Mouse (Mus musculus) spleen, adult 2 months (tissue): ENCODE data around the gene Akt1s1. TPM values are rescaled to one million over a fixed set of nuclear protein-coding genes. Genes with fewer than 3 reads are reported as not detected.
A peak's percentile ranks its signal among the peaks of the same experiment; 100 is the strongest.

Experiments used
- DNase-seq, 2 experiments: peaks; one replicate each; pipeline versions ENCODE4 v3.0.0 to v3.0.0-alpha.2; 2012 to 2021; ENCODE audit warnings: low spot score in 2 of 2, low read depth in 1 of 2
- H3K27ac ChIP-seq: fragments of 200-500 bp; 2 replicates; pipeline ENCODE4 v1.5.1; 2012; ENCODE audit warnings: low read length, inconsistent platforms; ENCODE audit not compliant: insufficient read depth
- H3K27me3 ChIP-seq: fragments of 200-500 bp; 2 replicates; pipeline ENCODE4 v1.6.1; 2012; ENCODE audit warnings: mild to moderate bottlenecking, moderate library complexity, low read length, inconsistent platforms; ENCODE audit not compliant: control insufficient read depth, insufficient read depth
- H3K36me3 ChIP-seq: fragments of 200-500 bp; 2 replicates; pipeline ENCODE4 v1.6.1; 2012; ENCODE audit warnings: mild to moderate bottlenecking, low read length, inconsistent platforms; ENCODE audit not compliant: control insufficient read depth, insufficient read depth
- H3K4me1 ChIP-seq: fragments of 200-500 bp; 2 replicates; pipeline ENCODE4 v1.6.1; 2011; ENCODE audit warnings: inconsistent platforms; ENCODE audit not compliant: control insufficient read depth, insufficient read depth, insufficient read length
- H3K4me3 ChIP-seq: fragments of 200-500 bp; 2 replicates; pipeline ENCODE4 v1.5.1; 2011; ENCODE audit warnings: mild to moderate bottlenecking, inconsistent platforms; ENCODE audit not compliant: insufficient read depth, insufficient read length; ENCODE audit errors: extremely low read depth
- CTCF ChIP-seq: fragments of 200-500 bp; IDR thresholded peaks from 2 replicates; pipeline ENCODE4 v1.5.1; 2011; ENCODE audit warnings: mild to moderate bottlenecking, inconsistent platforms; ENCODE audit not compliant: insufficient read depth, insufficient read length, insufficient replicate concordance; ENCODE audit errors: extremely low read depth
- POLR2A ChIP-seq: fragments of 200-500 bp; IDR thresholded peaks from 2 replicates; pipeline ENCODE4 v1.6.1; 2011; ENCODE audit warnings: low read depth, low read length, inconsistent platforms
- WGBS: fragments of 180-500 bp; shearing (Covaris S2); methylation state at CpG from one replicate; pipeline ENCODE4 v1.1.7; 2018; 5-methylcytosine and 5-hydroxymethylcytosine counted together
- polyA plus RNA-seq: library from polyadenylated mRNA; depleted of rRNA; stranded (reverse); fragments of >200 nt; gene quantifications from 2 replicates; pipeline ENCODE4 v1.2.3, GENCODE M21; 2012

The Akt1s1 gene
- polyA plus RNA-seq, 1 experiment: 67.8 TPM

- Histone ChIP-seq H3K27ac (no peak overlapping the region), H3K4me1 (no peaks in the 10 kb centered on the region), H3K36me3 (peaks cover 14% of the 10 kb centered on the region), H3K4me3 (no peak overlapping the region), H3K27me3 (no peaks in the 10 kb centered on the region)
- no peak for TF ChIP-seq POLR2A
- no peak for TF ChIP-seq CTCF
- DNase-seq: no peak
- WGBS: 85% methylated on average over 7 of the region's 7 CpGs
These were observed 38.2 kb downstream of the Akt1s1 start for GRCm38 (mm10) chr7:44886964-44887363.

GRCm38 (mm10) chr7:44888256-44889105, 39.7 kb downstream of the Akt1s1 start:
- Histone ChIP-seq H3K27ac (no peak overlapping the region), H3K27me3 (no peaks in the 10 kb centered on the region), H3K36me3 (peaks cover 9% of the 10 kb centered on the region), H3K4me1 (no peaks in the 10 kb centered on the region), H3K4me3 (no peak overlapping the region)
- 90% methylated on average over 13 of the region's 13 CpGs for WGBS
- TF ChIP-seq POLR2A (no peak), CTCF (no peak)
- DNase-seq: no peak

- DNase-seq: no peak
- H3K36me3 ChIP-seq: no peaks in the 10 kb centered on the region
- 83% methylated on average over 7 of the region's 7 CpGs for WGBS
- H3K27me3 ChIP-seq: no peaks in the 10 kb centered on the region
- H3K4me3 ChIP-seq: no peak overlapping the region
- no peak overlapping the region for H3K27ac ChIP-seq
- peaks cover under 1% of the 10 kb centered on the region; the same call in 1 of the 2 replicates for H3K4me1 ChIP-seq
- TF ChIP-seq CTCF: no peak
- TF ChIP-seq POLR2A: no peak
These were observed 41.4 kb downstream of the Akt1s1 start for GRCm38 (mm10) chr7:44890180-44890579.

- 92% methylated on average over 4 of the region's 4 CpGs for WGBS
- H3K4me3 ChIP-seq: no peak overlapping the region
- peaks cover 3% of the 10 kb centered on the region; the same call in 1 of the 2 replicates for H3K4me1 ChIP-seq
These were observed 41.9 kb downstream of the Akt1s1 start for GRCm38 (mm10) chr7:44890737-44891136.

GRCm38 (mm10) chr7:44891611-44892010, 42.8 kb downstream of the Akt1s1 start:
- no peaks in the 10 kb centered on the region for H3K27me3 ChIP-seq
- TF ChIP-seq CTCF (no peak), POLR2A (no peak)
- 30% methylated on average over 6 of the region's 6 CpGs for WGBS
- H3K36me3 ChIP-seq: no peaks in the 10 kb centered on the region
- peaks cover 5% of the 10 kb centered on the region for H3K4me1 ChIP-seq
- H3K4me3 ChIP-seq: peak overlapping the region; percentile 92
- DNase-seq: no peak
- H3K27ac ChIP-seq: no peak overlapping the region

More at GRCm38 (mm10) chr7:44890737-44891136, 41.9 kb downstream of the Akt1s1 start:
- Histone ChIP-seq H3K36me3 (no peaks in the 10 kb centered on the region), H3K27me3 (no peaks in the 10 kb centered on the region), H3K27ac (no peak overlapping the region)
- TF ChIP-seq CTCF (no peak), POLR2A (no peak)
- no peak for DNase-seq

GRCm38 (mm10) chr7:44892276-44892921, 43.6 kb downstream of the Akt1s1 start, which contains the start of gene Med25:
Med25 (minus strand) TSS chr7:44892712.
- Histone ChIP-seq H3K27me3 (no peaks in the 10 kb centered on the region), H3K27ac (peak within 1 kb of the TSS; percentile 99), H3K4me3 (peak within 1 kb of the TSS; percentile 92), H3K4me1 (peaks cover 8% of the 10 kb centered on the region), H3K36me3 (no peaks in the 10 kb centered on the region)
- under 1% methylated on average over 56 of the region's 56 CpGs for WGBS
- TF ChIP-seq POLR2A (peak; percentile 57), CTCF (no peak)
- DNase-seq: peak; percentile 76 to 80
